Mouse (Mus musculus) megakaryocyte, embryonic 14.5 days (primary cell): Measurements from ENCODE around the gene Anp32e. TPM values are rescaled to one million over a fixed set of nuclear protein-coding genes. Genes with fewer than 3 reads are reported as not detected.
A peak's percentile ranks its signal among the peaks of the same experiment; 100 is the strongest.

Source experiments
- H3K27me3 ChIP-seq: replicated peaks from 2 replicates; pipeline ENCODE3; 2012; ENCODE audit warnings: inconsistent platforms
- H3K36me3 ChIP-seq: replicated peaks from 2 replicates; pipeline ENCODE3; 2012; ENCODE audit warnings: low read length, inconsistent platforms, mixed read lengths
- H3K4me1 ChIP-seq: 2 replicates; pipeline ENCODE4 v1.6.1; 2012; ENCODE audit warnings: inconsistent platforms
- H3K4me3 ChIP-seq: replicated peaks from 2 replicates; pipeline ENCODE3; 2012; ENCODE audit warnings: moderate library complexity, mild to moderate bottlenecking, inconsistent platforms
- H3K9me3 ChIP-seq: 2 replicates; pipeline ENCODE4 v1.6.1; 2012; ENCODE audit warnings: inconsistent platforms
- FLI1 ChIP-seq: IDR thresholded peaks from 2 replicates; pipeline ENCODE4 v1.6.1; 2012; ENCODE audit warnings: low read length, inconsistent platforms, mixed read lengths
- GATA1 ChIP-seq: IDR thresholded peaks from 3 replicates; pipeline ENCODE4 v1.6.1; 2012; ENCODE audit warnings: mixed read lengths, low read length, inconsistent platforms, borderline replicate concordance
- polyA plus RNA-seq: library from polyadenylated mRNA; stranded (reverse); fragments of >175 nt; gene quantifications from 2 replicates; pipeline ENCODE4 v1.2.3, GENCODE M21; 2012; ENCODE audit warnings: low replicate concordance; ENCODE audit not compliant: insufficient read depth

Gene Anp32e
- polyA plus RNA-seq, 1 experiment: 183 TPM

GRCm38 (mm10) chr3:95996451-95997073, 67.5 kb downstream of the Anp32e start:
- H3K4me3 ChIP-seq: peak overlapping the region; percentile 94
- TF ChIP-seq FLI1 (no peak), GATA1 (no peak)
- no peaks in the 10 kb centered on the region for H3K27me3 ChIP-seq
- H3K4me1 ChIP-seq: peaks cover 88% of the 10 kb centered on the region
- no peaks in the 10 kb centered on the region for H3K9me3 ChIP-seq
- H3K36me3 ChIP-seq: peaks cover 49% of the 10 kb centered on the region

Other genes with a start within 250 kb of the Anp32e start
- 0.83 TPM in 1 of 2 replicates, not detected in the other for gene Adamtsl4, start 241.3 kb upstream of the Anp32e start, polyA plus RNA-seq
- gene Ecm1, start 189.7 kb upstream of the Anp32e start, polyA plus RNA-seq: 274 and 549 TPM in 2 replicates
- gene Tars2, start 169.0 kb upstream of the Anp32e start, polyA plus RNA-seq: 22.7 and 22.9 TPM in 2 replicates
- gene Rprd2, start 110.4 kb upstream of the Anp32e start, polyA plus RNA-seq: 3.0 and 3.4 TPM in 2 replicates
- 1.9 and 6.5 TPM in 2 replicates for gene Prpf3, start 73.4 kb upstream of the Anp32e start, polyA plus RNA-seq
- 36.5 and 191 TPM in 2 replicates for gene Mrps21, start 57.7 kb upstream of the Anp32e start, polyA plus RNA-seq
- 10.4 and 16.9 TPM in 2 replicates for gene Ciart, start 47.0 kb upstream of the Anp32e start, polyA plus RNA-seq
- 0.30 TPM in 1 of 2 replicates, not detected in the other for gene BC028528, start 37.2 kb upstream of the Anp32e start, polyA plus RNA-seq
- 39.8 and 61.7 TPM in 2 replicates for gene Aph1a, start 35.3 kb upstream of the Anp32e start, polyA plus RNA-seq
- gene Car14, start 24.6 kb upstream of the Anp32e start, polyA plus RNA-seq: not detected in 2 replicates
- gene Plekho1, start 66.8 kb downstream of the Anp32e start, polyA plus RNA-seq: 556 and 663 TPM in 2 replicates
- 19.1 and 19.4 TPM in 2 replicates for gene Vps45, start 129.2 kb downstream of the Anp32e start, polyA plus RNA-seq
- gene Otud7b, start 175.3 kb downstream of the Anp32e start, polyA plus RNA-seq: 9.2 and 12.9 TPM in 2 replicates
- 0.57 TPM in 1 of 2 replicates, not detected in the other for gene Mtmr11, start 232.8 kb downstream of the Anp32e start, polyA plus RNA-seq
- 463 and 1,018 TPM in 2 replicates for gene Sf3b4, start 243.1 kb downstream of the Anp32e start, polyA plus RNA-seq